Mouse (Mus musculus) thymus, adult 2 months (tissue): Measurements from ENCODE around the gene Ints5.

Experiments
- CTCF ChIP-seq: fragments of 200-500 bp; IDR thresholded peaks from 2 replicates; pipeline ENCODE4 v1.5.1; 2012; ENCODE audit warnings: mild to moderate bottlenecking, control low read depth, low read length, moderate library complexity, borderline replicate concordance; ENCODE audit not compliant: control insufficient read depth, poor library complexity, insufficient read depth; ENCODE audit errors: extremely low read depth
- POLR2A ChIP-seq: fragments of 200-500 bp; IDR thresholded peaks from 2 replicates; pipeline ENCODE4 v1.6.1; 2012; ENCODE audit warnings: mild to moderate bottlenecking, low read length, control low read depth, moderate library complexity; ENCODE audit not compliant: control insufficient read depth, poor library complexity, insufficient read depth; ENCODE audit errors: extremely low read depth

DNA sequence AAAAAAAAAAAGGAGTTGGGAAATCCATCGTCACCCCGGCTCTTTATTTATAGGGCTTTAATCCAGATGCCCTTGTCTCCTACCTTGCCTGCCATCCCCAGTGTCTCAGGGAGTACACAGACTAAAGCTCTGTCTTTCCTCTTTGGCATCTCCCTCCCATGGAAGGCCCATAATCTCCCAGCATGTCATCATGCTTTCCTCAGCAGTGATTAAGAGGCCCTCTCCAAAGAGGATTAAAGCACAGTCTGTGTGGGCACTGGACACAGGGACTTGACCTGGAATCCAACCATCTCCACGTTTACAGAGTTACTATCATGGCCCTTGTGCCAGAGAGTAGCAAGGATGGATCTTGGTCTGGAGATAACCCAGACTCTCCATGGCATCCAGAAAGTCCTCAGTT, 9.2 kb upstream of the Ints5 start, which contains the start of the genes Lbhd1 and Gm49403:
- TF ChIP-seq CTCF (no peak), POLR2A (no peak)
